Mouse (Mus musculus) forebrain, embryonic 12.5 days (tissue): ENCODE data around the gene Usp15. TPM values are rescaled to one million over a fixed set of nuclear protein-coding genes. Genes with fewer than 3 reads are reported as not detected.

ENCODE experiments used
- ATAC-seq: fragments of 200-750 bp; cut with Nextera tagmentation; 2 replicates; pipeline ENCODE4 v1.8.0; 2017; ENCODE audit warnings: moderate TSS enrichment; ENCODE audit not compliant: low FRiP score
- H3K27ac ChIP-seq: fragments of 300-500 bp; sonication (generic); 2 replicates; pipeline ENCODE4 v1.5.1; 2016; ENCODE audit warnings: mild to moderate bottlenecking
- H3K27me3 ChIP-seq: fragments of 300-500 bp; sonication (generic); 2 replicates; pipeline ENCODE4 v1.6.1; 2016; ENCODE audit warnings: mild to moderate bottlenecking
- H3K36me3 ChIP-seq: fragments of 300-500 bp; sonication (generic); replicated peaks from 2 replicates; pipeline ENCODE4 v1.6.1; 2016; ENCODE audit warnings: mild to moderate bottlenecking
- H3K4me1 ChIP-seq: fragments of 300-500 bp; sonication (generic); 2 replicates; pipeline ENCODE4 v1.6.1; 2016
- H3K4me2 ChIP-seq: fragments of 300-500 bp; sonication (generic); 2 replicates; pipeline ENCODE4 v1.6.1; 2016; ENCODE audit warnings: mild to moderate bottlenecking, moderate library complexity
- H3K4me3 ChIP-seq: fragments of 300-500 bp; sonication (generic); replicated peaks from 2 replicates; pipeline ENCODE4 v1.5.1; 2016; ENCODE audit warnings: mild to moderate bottlenecking
- H3K9ac ChIP-seq: fragments of 300-500 bp; sonication (generic); 2 replicates; pipeline ENCODE4 v1.6.1; 2016; ENCODE audit warnings: mild to moderate bottlenecking
- H3K9me3 ChIP-seq: fragments of 300-500 bp; sonication (generic); 2 replicates; pipeline ENCODE4 v1.6.1; 2016
- WGBS: fragments of 180-500 bp; shearing (Covaris S2); methylation state at CpG from one replicate; pipeline ENCODE4 v1.1.7; 2016; 5-methylcytosine and 5-hydroxymethylcytosine counted together
- microRNA-seq: library from miRNA; unstranded; fragments of <30 nt; microRNA quantifications from one replicate; pipeline ENCODE4, GENCODE M21; 2017
- polyA plus RNA-seq: library from polyadenylated mRNA; unstranded; fragments of >200 nt; fragmentation: Nextera tagmentation; extraction: Ambion mirVana; gene quantifications from 2 replicates; pipeline ENCODE4 v1.2.1, GENCODE M21; 2016

The Usp15 gene
- polyA plus RNA-seq, 1 experiment from 2014 or later: 74.3 TPM

- Histone ChIP-seq H3K9ac (no peak overlapping the region), H3K4me3 (no peak overlapping the region), H3K4me1 (no peaks in the 10 kb centered on the region; the same call in 1 of the 2 replicates), H3K27ac (no peak overlapping the region), H3K36me3 (peaks cover 10% of the 10 kb centered on the region), H3K27me3 (no peaks in the 10 kb centered on the region), H3K9me3 (no peaks in the 10 kb centered on the region), H3K4me2 (no peak overlapping the region)
- WGBS: 91% methylated on average over 9 of the region's 9 CpGs
- ATAC-seq: no peak
Observed at GRCm38 (mm10) chr10:123055205-123056000, 141.4 kb downstream of the Usp15 start.

Small RNAs within 50 kb of the gene (microRNA-seq; reads per million reads assigned to microRNA genes)
- 1.7 reads per million for gene Gm27920

Other genes starting within 250 kb of the Usp15 start
- 39.1 and 41.8 TPM in 2 replicates for gene Mon2, start 120.5 kb downstream of the Usp15 start, polyA plus RNA-seq
- gene Fam19a2, start 67.0 kb upstream of the Usp15 start, polyA plus RNA-seq: 9.3 and 10.2 TPM in 2 replicates